Mouse (Mus musculus): ENCODE data around the gene Acss1.

DNA sequence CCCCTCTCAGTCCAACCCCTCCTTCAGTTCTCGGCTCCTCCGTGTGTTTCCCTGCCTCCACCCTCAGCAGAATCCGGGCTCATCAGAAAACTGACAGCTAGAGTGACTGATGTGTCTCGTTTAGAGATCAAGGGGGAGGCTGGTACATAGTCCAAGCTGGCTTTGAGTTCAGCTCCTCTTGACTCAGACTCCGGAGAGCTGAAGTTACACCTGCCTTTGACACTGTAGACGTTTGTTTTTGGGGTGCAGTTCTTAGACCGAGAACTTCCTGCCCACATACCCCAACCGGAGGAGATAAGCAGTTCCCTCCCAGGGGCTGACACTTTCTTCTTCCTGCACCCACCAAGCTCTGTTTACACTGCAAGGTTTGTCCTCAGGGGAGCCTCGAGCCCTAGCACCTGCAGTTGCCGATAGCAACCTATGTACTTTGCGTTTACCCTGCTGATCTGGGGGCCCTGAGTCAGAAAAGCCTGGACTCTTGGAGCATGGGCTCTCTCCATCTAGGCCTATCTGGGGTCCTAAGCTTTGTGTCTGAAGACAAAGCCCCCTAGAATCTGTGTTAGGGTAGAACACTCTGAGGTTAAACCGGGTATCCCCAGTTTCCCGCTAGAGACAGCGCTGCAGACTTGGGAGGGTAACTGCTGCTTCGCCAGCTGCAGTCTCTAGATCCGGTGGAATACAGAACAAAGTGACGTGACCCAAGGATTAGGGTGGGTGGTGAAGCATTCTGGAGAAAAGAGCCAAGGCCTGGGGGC lies 1.1 kb downstream of the Acss1 start:
- TF ChIP-seq POLR2A (IDR thresholded peaks at IDR 0.05; ENCODE audit: borderline replicate concordance, low read depth, low read length), result no peak
- no peak for TF ChIP-seq CTCF (IDR thresholded peaks at IDR 0.05; ENCODE audit: low read depth, low read length)

All from bone marrow macrophage, adult 2 months (primary cell).